Mouse (Mus musculus): ENCODE data around the gene Smap1. TPM values are rescaled to one million over a fixed set of nuclear protein-coding genes. Genes with fewer than 3 reads are reported as not detected.

Gene Smap1
- polyA plus RNA-seq, 1 experiment from 2014 or later: 17.3 TPM

GRCm38 (mm10) chr1:23860944-23861343, 61.2 kb downstream of the Smap1 start:
- Histone ChIP-seq H3K27ac (ENCODE audit: low read length) (no peak overlapping the region), H3K9me3 (ENCODE audit: control insufficient read depth, low read length) (no peaks in the 10 kb centered on the region), H3K4me2 (ENCODE audit: low read depth, low read length) (no peak overlapping the region), H3K4me1 (ENCODE audit: control insufficient read depth, insufficient read depth, low read length) (no peaks in the 10 kb centered on the region), H3K9ac (ENCODE audit: low read depth, low read length) (no peak overlapping the region), H3K36me3 (ENCODE audit: control insufficient read depth, insufficient read depth, low read length) (no peaks in the 10 kb centered on the region), H3K4me3 (ENCODE audit: low read length) (no peak overlapping the region), H3K27me3 (replicated peaks; ENCODE audit: control insufficient read depth, insufficient read depth, low read length) (no peaks in the 10 kb centered on the region)
- 63% methylated on average over 2 of the region's 2 CpGs for WGBS
- ATAC-seq: peak; percentile 74

- Histone ChIP-seq H3K4me1 (ENCODE audit: control insufficient read depth, insufficient read depth, low read length) (no peaks in the 10 kb centered on the region), H3K4me3 (ENCODE audit: low read length) (no peak overlapping the region), H3K27me3 (replicated peaks; ENCODE audit: control insufficient read depth, insufficient read depth, low read length) (no peaks in the 10 kb centered on the region), H3K9me3 (ENCODE audit: control insufficient read depth, low read length) (no peaks in the 10 kb centered on the region), H3K36me3 (ENCODE audit: control insufficient read depth, insufficient read depth, low read length) (no peaks in the 10 kb centered on the region), H3K9ac (ENCODE audit: low read depth, low read length) (no peak overlapping the region), H3K4me2 (ENCODE audit: low read depth, low read length) (no peak overlapping the region), H3K27ac (ENCODE audit: low read length) (no peak overlapping the region)
- 81% methylated on average over 3 of the region's 3 CpGs for WGBS
- ATAC-seq: no peak
Observed at GRCm38 (mm10) chr1:23855623-23856022, 66.5 kb downstream of the Smap1 start.

GRCm38 (mm10) chr1:23846044-23846680, 76.0 kb downstream of the Smap1 start:
- Histone ChIP-seq H3K27ac (ENCODE audit: low read length) (no peak overlapping the region), H3K36me3 (ENCODE audit: control insufficient read depth, insufficient read depth, low read length) (0 out of 2 replicates have a peak, but pooled peaks cover 8% of the 10 kb centered on the region), H3K4me3 (ENCODE audit: low read length) (no peak overlapping the region), H3K9me3 (ENCODE audit: control insufficient read depth, low read length) (no peaks in the 10 kb centered on the region), H3K4me1 (ENCODE audit: control insufficient read depth, insufficient read depth, low read length) (no peaks in the 10 kb centered on the region), H3K27me3 (replicated peaks; ENCODE audit: control insufficient read depth, insufficient read depth, low read length) (no peaks in the 10 kb centered on the region), H3K4me2 (ENCODE audit: low read depth, low read length) (no peak overlapping the region), H3K9ac (ENCODE audit: low read depth, low read length) (no peak overlapping the region)
- 55% methylated on average over 10 of the region's 10 CpGs for WGBS
- peak; percentile 71 for ATAC-seq

GRCm38 (mm10) chr1:23845007-23845406, 77.1 kb downstream of the Smap1 start:
- H3K4me1 ChIP-seq (ENCODE audit: control insufficient read depth, insufficient read depth, low read length): no peaks in the 10 kb centered on the region

GRCm38 (mm10) chr1:23843790-23844189, 78.3 kb downstream of the Smap1 start:
- no peak for ATAC-seq
- WGBS: 78% methylated on average over 7 of the region's 7 CpGs
- H3K4me1 ChIP-seq (ENCODE audit: control insufficient read depth, insufficient read depth, low read length): no peaks in the 10 kb centered on the region

More at GRCm38 (mm10) chr1:23845007-23845406, 77.1 kb downstream of the Smap1 start:
- no peaks in the 10 kb centered on the region for H3K9me3 ChIP-seq (ENCODE audit: control insufficient read depth, low read length)
- 96% methylated on average over 10 of the region's 10 CpGs for WGBS
- 0 out of 2 replicates have a peak, but pooled peaks cover 8% of the 10 kb centered on the region for H3K36me3 ChIP-seq (ENCODE audit: control insufficient read depth, insufficient read depth, low read length)
- H3K27me3 ChIP-seq (replicated peaks; ENCODE audit: control insufficient read depth, insufficient read depth, low read length): no peaks in the 10 kb centered on the region
- H3K4me2 ChIP-seq (ENCODE audit: low read depth, low read length): no peak overlapping the region
- H3K27ac ChIP-seq (ENCODE audit: low read length): no peak overlapping the region
- H3K9ac ChIP-seq (ENCODE audit: low read depth, low read length): no peak overlapping the region
- no peak overlapping the region for H3K4me3 ChIP-seq (ENCODE audit: low read length)
- ATAC-seq: no peak

GRCm38 (mm10) chr1:23842629-23843028, 79.5 kb downstream of the Smap1 start:
- no peak for ATAC-seq
- no peaks in the 10 kb centered on the region for H3K27me3 ChIP-seq (replicated peaks; ENCODE audit: control insufficient read depth, insufficient read depth, low read length)
- H3K9me3 ChIP-seq (ENCODE audit: control insufficient read depth, low read length): no peaks in the 10 kb centered on the region
- H3K27ac ChIP-seq (ENCODE audit: low read length): no peak overlapping the region
- H3K9ac ChIP-seq (ENCODE audit: low read depth, low read length): no peak overlapping the region
- H3K36me3 ChIP-seq (ENCODE audit: control insufficient read depth, insufficient read depth, low read length): 0 out of 2 replicates have a peak, but pooled peaks cover 6% of the 10 kb centered on the region
- no peak overlapping the region for H3K4me3 ChIP-seq (ENCODE audit: low read length)
- WGBS: 72% methylated on average over 3 of the region's 3 CpGs
- no peak overlapping the region for H3K4me2 ChIP-seq (ENCODE audit: low read depth, low read length)
- H3K4me1 ChIP-seq (ENCODE audit: control insufficient read depth, insufficient read depth, low read length): no peaks in the 10 kb centered on the region

More at GRCm38 (mm10) chr1:23843790-23844189, 78.3 kb downstream of the Smap1 start:
- Histone ChIP-seq H3K27ac (ENCODE audit: low read length) (no peak overlapping the region), H3K36me3 (ENCODE audit: control insufficient read depth, insufficient read depth, low read length) (0 out of 2 replicates have a peak, but pooled peaks cover 6% of the 10 kb centered on the region), H3K4me2 (ENCODE audit: low read depth, low read length) (no peak overlapping the region), H3K27me3 (replicated peaks; ENCODE audit: control insufficient read depth, insufficient read depth, low read length) (no peaks in the 10 kb centered on the region), H3K9ac (ENCODE audit: low read depth, low read length) (no peak overlapping the region), H3K4me3 (ENCODE audit: low read length) (no peak overlapping the region), H3K9me3 (ENCODE audit: control insufficient read depth, low read length) (no peaks in the 10 kb centered on the region)

GRCm38 (mm10) chr1:23840924-23841323, 81.2 kb downstream of the Smap1 start:
- no peak overlapping the region for H3K4me2 ChIP-seq (ENCODE audit: low read depth, low read length)
- H3K9ac ChIP-seq (ENCODE audit: low read depth, low read length): no peak overlapping the region
- no peaks in the 10 kb centered on the region for H3K9me3 ChIP-seq (ENCODE audit: control insufficient read depth, low read length)
- H3K36me3 ChIP-seq (ENCODE audit: control insufficient read depth, insufficient read depth, low read length): 0 out of 2 replicates have a peak, but pooled peaks cover 2% of the 10 kb centered on the region
- no peak overlapping the region for H3K27ac ChIP-seq (ENCODE audit: low read length)
- H3K27me3 ChIP-seq (replicated peaks; ENCODE audit: control insufficient read depth, insufficient read depth, low read length): no peaks in the 10 kb centered on the region
- ATAC-seq: no peak
- no peak overlapping the region for H3K4me3 ChIP-seq (ENCODE audit: low read length)
- no peaks in the 10 kb centered on the region for H3K4me1 ChIP-seq (ENCODE audit: control insufficient read depth, insufficient read depth, low read length)

GRCm38 (mm10) chr1:23836630-23837029, 85.5 kb downstream of the Smap1 start:
- Histone ChIP-seq H3K4me2 (ENCODE audit: low read depth, low read length) (no peak overlapping the region), H3K4me3 (ENCODE audit: low read length) (no peak overlapping the region), H3K9ac (ENCODE audit: low read depth, low read length) (no peak overlapping the region), H3K9me3 (ENCODE audit: control insufficient read depth, low read length) (no peaks in the 10 kb centered on the region), H3K36me3 (ENCODE audit: control insufficient read depth, insufficient read depth, low read length) (no peaks in the 10 kb centered on the region), H3K4me1 (ENCODE audit: control insufficient read depth, insufficient read depth, low read length) (no peaks in the 10 kb centered on the region), H3K27me3 (replicated peaks; ENCODE audit: control insufficient read depth, insufficient read depth, low read length) (no peaks in the 10 kb centered on the region), H3K27ac (ENCODE audit: low read length) (no peak overlapping the region)
- 84% methylated on average over 4 of the region's 4 CpGs for WGBS
- ATAC-seq: no peak

- Histone ChIP-seq H3K9ac (ENCODE audit: low read depth, low read length) (no peak overlapping the region), H3K4me1 (ENCODE audit: control insufficient read depth, insufficient read depth, low read length) (no peaks in the 10 kb centered on the region), H3K9me3 (ENCODE audit: control insufficient read depth, low read length) (no peaks in the 10 kb centered on the region), H3K4me2 (ENCODE audit: low read depth, low read length) (no peak overlapping the region), H3K27ac (ENCODE audit: low read length) (no peak overlapping the region), H3K4me3 (ENCODE audit: low read length) (no peak overlapping the region), H3K36me3 (ENCODE audit: control insufficient read depth, insufficient read depth, low read length) (no peaks in the 10 kb centered on the region), H3K27me3 (replicated peaks; ENCODE audit: control insufficient read depth, insufficient read depth, low read length) (no peaks in the 10 kb centered on the region)
- 61% methylated on average over 9 of the region's 9 CpGs for WGBS
- ATAC-seq: no peak
Observed at GRCm38 (mm10) chr1:23834819-23835218, 87.3 kb downstream of the Smap1 start.

GRCm38 (mm10) chr1:23834246-23834645, 87.9 kb downstream of the Smap1 start:
- H3K27ac ChIP-seq (ENCODE audit: low read length): no peak overlapping the region
- no peaks in the 10 kb centered on the region for H3K9me3 ChIP-seq (ENCODE audit: control insufficient read depth, low read length)
- H3K4me3 ChIP-seq (ENCODE audit: low read length): no peak overlapping the region
- WGBS: 76% methylated on average over 7 of the region's 7 CpGs
- H3K27me3 ChIP-seq (replicated peaks; ENCODE audit: control insufficient read depth, insufficient read depth, low read length): no peaks in the 10 kb centered on the region
- H3K9ac ChIP-seq (ENCODE audit: low read depth, low read length): no peak overlapping the region
- ATAC-seq: no peak
- H3K4me2 ChIP-seq (ENCODE audit: low read depth, low read length): no peak overlapping the region
- H3K4me1 ChIP-seq (ENCODE audit: control insufficient read depth, insufficient read depth, low read length): no peaks in the 10 kb centered on the region
- no peaks in the 10 kb centered on the region for H3K36me3 ChIP-seq (ENCODE audit: control insufficient read depth, insufficient read depth, low read length)

Data from intestine, embryonic 16.5 days (tissue).